Mouse (Mus musculus): Measurements from ENCODE around the gene Spock1.

The Spock1 gene

GRCm38 (mm10) chr13:57732251-57732650 is 175.9 kb downstream of the Spock1 start:
- no peak for DNase-seq (ENCODE audit: low spot score in 2 of 2)

GRCm38 (mm10) chr13:57727716-57728115 is 180.4 kb downstream of the Spock1 start:
- DNase-seq (ENCODE audit: low spot score in 2 of 2), result no peak

GRCm38 (mm10) chr13:57726654-57727053 is 181.5 kb downstream of the Spock1 start:
- DNase-seq (ENCODE audit: low spot score in 2 of 2), result no peak

- DNase-seq (ENCODE audit: low spot score in 2 of 2), result no peak
Measured at GRCm38 (mm10) chr13:57722329-57722936, 185.7 kb downstream of the Spock1 start.

GRCm38 (mm10) chr13:57721524-57722279 is 186.4 kb downstream of the Spock1 start:
- DNase-seq (ENCODE audit: low spot score in 2 of 2), result peak; percentile 49 to 51

- DNase-seq (ENCODE audit: low spot score in 2 of 2), result no peak
Measured at GRCm38 (mm10) chr13:57718087-57718486, 190.0 kb downstream of the Spock1 start.

GRCm38 (mm10) chr13:57712910-57713309 is 195.2 kb downstream of the Spock1 start:
- no peak for DNase-seq (ENCODE audit: low spot score in 2 of 2)

- no peak for DNase-seq (ENCODE audit: low spot score in 2 of 2)
Measured at GRCm38 (mm10) chr13:57708425-57708824, 199.7 kb downstream of the Spock1 start.

GRCm38 (mm10) chr13:57702966-57703365 is 205.2 kb downstream of the Spock1 start:
- no peak for DNase-seq (ENCODE audit: low spot score in 2 of 2)

GRCm38 (mm10) chr13:57696685-57697084 is 211.4 kb downstream of the Spock1 start:
- DNase-seq (ENCODE audit: low spot score in 2 of 2), result no peak

- DNase-seq (ENCODE audit: low spot score in 2 of 2), result no peak
Measured at GRCm38 (mm10) chr13:57688926-57689325, 219.2 kb downstream of the Spock1 start.

- peak; percentile 32 to 34 for DNase-seq (ENCODE audit: low spot score in 2 of 2)
Measured at GRCm38 (mm10) chr13:57686437-57686836, 221.7 kb downstream of the Spock1 start.

- DNase-seq (ENCODE audit: low spot score in 2 of 2), result peak in 1 of 2 experiments; percentile 33
Measured at GRCm38 (mm10) chr13:57685201-57685600, 222.9 kb downstream of the Spock1 start.

- DNase-seq (ENCODE audit: low spot score in 2 of 2), result no peak
Measured at GRCm38 (mm10) chr13:57679591-57679990, 228.5 kb downstream of the Spock1 start.

- DNase-seq (ENCODE audit: low spot score in 2 of 2), result no peak
Measured at GRCm38 (mm10) chr13:57676820-57677219, 231.3 kb downstream of the Spock1 start.

- DNase-seq (ENCODE audit: low spot score in 2 of 2), result no peak
Measured at GRCm38 (mm10) chr13:57673399-57673798, 234.7 kb downstream of the Spock1 start.

GRCm38 (mm10) chr13:57672762-57673161 is 235.4 kb downstream of the Spock1 start:
- DNase-seq (ENCODE audit: low spot score in 2 of 2), result no peak

GRCm38 (mm10) chr13:57671919-57672318 is 236.2 kb downstream of the Spock1 start:
- DNase-seq (ENCODE audit: low spot score in 2 of 2), result no peak

- no peak for DNase-seq (ENCODE audit: low spot score in 2 of 2)
Measured at GRCm38 (mm10) chr13:57671322-57671721, 236.8 kb downstream of the Spock1 start.

GRCm38 (mm10) chr13:57667621-57668020 is 240.5 kb downstream of the Spock1 start:
- DNase-seq (ENCODE audit: low spot score in 2 of 2), result no peak

GRCm38 (mm10) chr13:57666173-57666842 is 241.8 kb downstream of the Spock1 start:
- DNase-seq (ENCODE audit: low spot score in 2 of 2), result peak in 1 of 2 experiments; percentile 34

- DNase-seq (ENCODE audit: low spot score in 2 of 2), result no peak
Measured at GRCm38 (mm10) chr13:57662554-57662953, 245.6 kb downstream of the Spock1 start.

- no peak for DNase-seq (ENCODE audit: low spot score in 2 of 2)
Measured at GRCm38 (mm10) chr13:57660523-57660922, 247.6 kb downstream of the Spock1 start.
